Mouse (Mus musculus): ENCODE measurements around the gene Art4. TPM values are rescaled to one million over a fixed set of nuclear protein-coding genes. Genes with fewer than 3 reads are reported as not detected.

The Art4 gene
- total RNA-seq, 1 experiment from 2014 or later, result 7.4 TPM

GRCm38 (mm10) chr6:136827116-136827515, 30.4 kb downstream of the Art4 start:
- DNase-seq, result no peak

DNA sequence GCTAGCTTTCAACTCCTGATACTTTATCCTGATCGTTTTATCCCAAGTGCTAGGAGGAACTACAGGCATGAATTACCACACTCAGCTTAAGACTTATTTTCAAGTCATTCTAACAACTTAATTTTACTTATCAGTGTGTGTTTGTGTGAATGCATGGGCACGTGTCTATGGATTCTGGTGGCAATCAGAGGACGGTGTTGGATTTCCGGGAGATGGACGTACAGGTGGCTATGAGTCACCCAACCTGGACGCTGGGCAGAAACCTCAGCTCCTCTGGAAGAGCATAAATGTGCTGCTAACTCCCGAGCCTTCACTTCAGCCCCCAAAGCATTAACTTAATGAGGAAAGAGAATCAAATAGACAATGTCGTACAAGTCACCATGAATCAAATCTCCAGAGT, 32.5 kb downstream of the Art4 start:
- no peak for DNase-seq

GRCm38 (mm10) chr6:136821086-136821485, 36.4 kb downstream of the Art4 start:
- DNase-seq, result no peak

DNA sequence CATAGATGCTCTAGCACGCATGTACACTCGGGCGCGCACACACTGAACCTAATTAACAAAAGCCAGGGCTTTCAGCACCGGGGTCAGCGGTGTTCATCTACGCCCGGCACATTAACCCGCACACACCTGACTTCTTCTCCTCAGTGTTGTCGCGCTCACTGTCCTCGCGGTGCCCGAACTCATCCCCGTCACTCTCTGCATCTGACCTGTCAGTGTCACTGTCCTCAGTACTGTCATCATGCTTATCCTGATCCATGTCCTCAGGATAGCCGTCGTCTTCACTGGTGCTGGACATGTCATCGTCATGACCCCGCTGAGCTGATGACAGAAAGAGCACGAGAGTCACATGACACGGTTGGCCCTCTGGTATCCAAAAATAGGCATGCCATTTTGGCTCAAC, 37.2 kb downstream of the Art4 start:
- DNase-seq, result no peak

- no peak for DNase-seq
These were observed 40.0 kb downstream of the Art4 start for GRCm38 (mm10) chr6:136817549-136817948.

DNA sequence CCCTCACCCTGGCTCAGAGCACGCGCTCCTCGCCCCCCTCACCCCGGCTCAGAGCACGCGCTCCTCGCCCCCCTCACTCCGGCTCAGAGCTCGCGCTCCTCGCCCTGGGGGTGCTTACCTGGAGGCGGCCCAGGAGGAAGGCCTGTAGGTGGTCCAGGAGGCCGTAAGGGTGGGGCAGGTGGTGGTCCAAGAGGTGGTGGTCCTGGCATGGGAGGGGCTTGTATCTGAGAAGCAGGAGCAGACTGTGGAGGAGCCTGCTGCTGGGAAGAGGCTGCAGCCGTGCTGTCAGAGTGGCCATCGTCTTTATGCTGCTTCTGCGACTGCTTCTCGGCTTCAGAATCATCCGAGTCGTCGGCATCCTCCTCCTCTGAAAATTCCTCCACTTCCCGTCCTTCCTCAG, 40.7 kb downstream of the Art4 start:
- no peak for DNase-seq

GRCm38 (mm10) chr6:136815381-136815780, 42.2 kb downstream of the Art4 start:
- no peak for DNase-seq

DNA sequence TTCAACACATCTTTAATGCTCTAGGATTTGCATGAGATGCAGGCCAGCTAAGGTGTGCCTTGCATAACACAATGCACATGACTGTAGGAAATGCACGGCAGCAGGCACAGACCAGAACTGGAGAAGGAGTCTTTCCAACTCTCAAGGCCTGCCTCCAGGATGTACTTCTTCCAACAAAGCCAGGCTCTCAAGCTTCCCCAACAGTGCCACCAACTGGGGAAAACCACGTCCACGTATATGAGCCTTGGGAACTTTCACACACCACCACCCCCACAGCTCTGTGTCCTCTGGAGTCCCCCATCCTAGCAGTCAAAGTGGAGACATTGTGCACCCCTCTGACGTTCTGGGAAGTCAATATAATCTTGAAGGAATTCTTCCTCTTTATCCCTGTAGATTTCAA, 44.4 kb downstream of the Art4 start:
- peak; percentile 57 for DNase-seq

DNA sequence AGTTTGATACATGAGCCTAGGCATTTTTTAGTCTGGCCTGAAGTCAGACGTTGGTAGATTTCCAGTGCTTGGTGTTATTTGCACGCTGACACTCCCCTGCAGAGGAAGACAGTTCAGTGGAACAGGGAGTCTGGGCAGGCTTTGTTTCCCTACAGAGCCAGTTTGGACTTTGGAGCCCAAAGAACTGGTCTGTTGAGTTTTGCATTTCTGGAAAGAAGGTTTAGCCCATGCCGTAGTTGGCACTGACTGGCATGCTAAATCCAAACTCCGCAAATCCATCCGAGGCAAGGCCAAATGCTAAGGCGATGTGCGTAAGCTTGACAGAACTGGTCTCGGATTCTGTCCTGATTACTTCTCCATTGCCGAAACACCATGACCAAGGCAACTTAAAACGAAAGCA, 46.3 kb downstream of the Art4 start:
- no peak for DNase-seq

- DNase-seq, result no peak
These were observed 47.9 kb downstream of the Art4 start for GRCm38 (mm10) chr6:136809673-136810072.

DNA sequence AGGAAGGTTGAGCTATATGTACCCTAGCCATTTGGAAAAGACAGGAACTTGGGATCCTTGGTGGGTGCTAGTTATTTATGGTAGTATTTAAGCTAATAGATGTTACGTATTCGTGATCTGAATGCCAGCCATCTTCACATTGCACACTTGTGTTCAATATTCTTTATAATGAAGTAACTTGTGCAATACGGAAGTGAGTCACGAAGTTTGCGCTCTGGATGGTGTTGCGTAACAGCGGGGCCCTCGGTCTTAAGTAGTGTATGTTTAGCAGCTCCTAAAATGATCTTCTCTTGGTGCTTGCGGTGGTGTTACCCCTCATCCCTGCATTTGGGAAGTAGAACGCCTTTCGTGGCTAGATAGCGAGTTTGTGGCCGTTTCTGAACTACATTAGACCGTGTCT, 48.5 kb downstream of the Art4 start:
- peak; percentile 74 for DNase-seq

DNA sequence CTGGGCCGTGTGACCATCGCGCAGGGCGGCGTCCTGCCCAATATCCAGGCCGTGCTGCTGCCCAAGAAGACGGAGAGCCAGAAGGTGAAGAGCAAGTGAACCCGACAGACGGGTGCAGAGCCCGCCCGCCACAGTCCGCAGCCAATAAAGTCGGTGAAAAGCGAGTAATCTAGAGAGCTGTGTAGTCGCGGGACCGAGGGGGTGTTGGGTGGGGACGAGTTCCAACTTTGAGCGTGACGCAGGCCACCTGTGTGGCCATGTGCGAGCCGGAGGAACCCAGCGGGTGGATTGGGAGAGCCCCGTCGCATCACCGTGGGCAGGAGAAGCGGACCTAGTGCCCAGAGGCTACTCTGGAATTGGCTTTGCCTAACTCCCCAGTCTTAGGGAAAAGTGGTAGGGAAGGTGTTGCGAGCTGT, 48.9 kb downstream of the Art4 start:
- peak; percentile 63 for DNase-seq

GRCm38 (mm10) chr6:136808014-136808417, 49.5 kb downstream of the Art4 start, which contains the start of gene H2afj:
Gene H2afj, plus strand, starts transcription at chr6:136808244.
- peak; percentile 99 for DNase-seq

DNA sequence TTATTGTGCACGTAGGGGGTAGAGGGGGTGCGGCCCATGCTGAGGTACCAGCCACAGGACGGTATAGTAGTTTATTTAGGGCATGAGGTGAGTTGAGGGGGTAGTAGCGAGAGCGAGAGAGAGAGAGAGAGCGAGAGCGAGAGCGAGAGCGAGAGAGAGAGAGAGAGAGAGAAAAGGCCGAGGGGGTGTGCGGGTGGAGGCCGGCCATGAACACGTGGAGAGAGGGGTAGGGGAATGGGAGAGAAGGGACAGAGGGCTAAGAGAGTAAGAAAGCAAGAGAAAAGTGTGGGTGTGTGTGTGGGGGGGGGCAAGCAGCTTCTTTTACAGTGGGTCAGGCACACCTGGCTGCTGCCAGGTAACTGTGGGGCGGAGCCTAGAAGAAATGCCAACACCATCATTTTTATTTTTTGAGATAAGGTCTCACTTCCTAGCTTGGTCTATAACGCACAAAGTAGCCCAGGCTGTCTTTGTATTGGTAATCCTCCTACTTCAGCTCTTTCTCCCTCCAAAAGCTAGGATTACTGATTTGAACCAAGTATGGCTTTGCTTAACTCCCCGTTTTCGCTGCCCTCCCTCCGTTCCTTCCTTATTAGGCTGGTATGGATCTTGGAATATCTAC, 50.0 kb downstream of the Art4 start:
- DNase-seq, result no peak

DNA sequence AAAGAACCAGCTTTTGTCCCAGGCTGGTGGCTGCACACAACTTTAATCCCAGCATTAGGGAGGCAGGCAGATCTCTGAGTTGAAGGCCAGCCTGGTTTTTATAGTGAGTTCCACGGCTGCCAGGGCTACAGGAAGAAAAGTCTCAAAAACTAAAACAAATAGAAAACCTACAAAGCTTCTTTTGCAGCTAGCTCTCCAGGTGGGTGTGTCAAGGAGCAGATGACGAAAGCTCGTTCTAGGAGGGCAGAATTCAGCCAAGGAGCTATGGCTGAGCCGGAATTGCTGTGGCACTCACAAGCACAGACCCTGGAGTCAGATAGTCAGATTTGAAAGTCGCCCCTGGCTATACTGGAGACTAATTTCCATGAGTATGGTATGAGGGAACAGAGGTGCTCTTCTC, 50.7 kb downstream of the Art4 start:
- no peak for DNase-seq

- no peak for DNase-seq
These were observed 52.1 kb downstream of the Art4 start for GRCm38 (mm10) chr6:136805409-136805775.

GRCm38 (mm10) chr6:136804705-136805408, 52.7 kb downstream of the Art4 start:
- DNase-seq, result no peak

GRCm38 (mm10) chr6:136803739-136804633, 53.5 kb downstream of the Art4 start, which contains the start of gene Hist4h4:
Gene Hist4h4, minus strand, starts transcription at chr6:136804415.
- peak; percentile 97 for DNase-seq

DNA sequence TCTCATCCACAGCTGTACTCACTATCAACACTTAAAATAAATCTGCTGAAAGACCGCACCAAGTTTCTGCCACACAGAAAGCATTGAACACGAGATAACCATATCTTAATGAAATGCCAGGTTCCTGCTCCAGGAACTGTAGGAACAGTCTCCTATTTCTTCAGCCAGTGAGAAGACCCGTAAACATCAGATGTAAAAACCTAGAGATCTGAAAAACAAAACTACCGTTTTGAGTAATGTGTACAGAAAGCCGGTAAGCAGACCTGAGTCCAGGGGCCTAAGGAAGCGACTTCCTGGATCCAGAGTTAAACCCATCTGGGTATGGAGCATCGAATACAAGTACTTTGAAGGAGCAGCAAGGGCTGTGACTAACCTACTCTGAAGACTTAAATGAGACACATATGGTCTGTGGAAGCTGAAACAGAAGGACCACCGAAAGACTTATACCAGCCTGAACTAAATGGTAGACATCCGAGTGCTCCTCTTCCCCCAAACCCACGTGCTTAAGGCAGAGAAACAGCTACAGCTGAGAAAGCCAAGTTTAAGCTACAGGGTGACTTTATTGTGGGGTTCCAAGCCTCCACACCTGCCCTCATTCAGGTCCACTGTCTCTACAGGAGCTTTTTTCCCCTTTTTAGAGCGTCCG, 54.3 kb downstream of the Art4 start:
- DNase-seq, result no peak

GRCm38 (mm10) chr6:136801274-136801673, 56.3 kb downstream of the Art4 start:
- no peak for DNase-seq

- DNase-seq, result no peak
These were observed 56.8 kb downstream of the Art4 start for GRCm38 (mm10) chr6:136800710-136801109.
